Mouse (Mus musculus): Measurements from ENCODE around the gene Zfp385c.
"Not testable (repeated sequence)": the region's sequence is repeated elsewhere in the genome, so short reads cannot be mapped to it uniquely, and the experiment has no call there.

The Zfp385c gene

GRCm38 (mm10) chr11:100690389-100690788 lies 1.9 kb downstream of the Zfp385c start:
- DNase-seq (ENCODE audit: low read depth, low spot score): no peak

- no peak for DNase-seq (ENCODE audit: low read depth, low spot score)
Observed at GRCm38 (mm10) chr11:100688443-100688842, 3.8 kb downstream of the Zfp385c start.

GRCm38 (mm10) chr11:100687265-100687664 lies 5.0 kb downstream of the Zfp385c start:
- no peak for DNase-seq (ENCODE audit: low read depth, low spot score)

DNA sequence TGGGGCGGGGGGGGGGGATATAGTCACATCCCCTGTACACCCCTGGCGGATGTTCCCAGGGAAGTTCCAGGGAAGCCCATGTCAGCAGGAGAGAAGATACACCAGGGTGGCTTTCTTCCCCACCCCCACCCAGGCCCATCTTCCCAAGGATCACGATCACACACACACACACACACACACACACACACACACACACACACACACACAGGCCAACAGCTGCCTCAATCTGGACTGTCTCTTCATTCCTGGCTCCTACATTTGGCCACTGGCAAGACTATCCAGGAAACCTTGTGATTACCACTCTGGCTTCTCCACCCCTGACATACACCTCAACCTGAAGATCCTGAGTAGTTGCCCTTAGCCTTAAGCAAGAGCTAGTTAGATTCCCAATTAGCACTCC lies 6.9 kb downstream of the Zfp385c start:
- no peak for DNase-seq (ENCODE audit: low read depth, low spot score)

- no peak for DNase-seq (ENCODE audit: low read depth, low spot score)
Observed at GRCm38 (mm10) chr11:100684084-100684483, 8.2 kb downstream of the Zfp385c start.

DNA sequence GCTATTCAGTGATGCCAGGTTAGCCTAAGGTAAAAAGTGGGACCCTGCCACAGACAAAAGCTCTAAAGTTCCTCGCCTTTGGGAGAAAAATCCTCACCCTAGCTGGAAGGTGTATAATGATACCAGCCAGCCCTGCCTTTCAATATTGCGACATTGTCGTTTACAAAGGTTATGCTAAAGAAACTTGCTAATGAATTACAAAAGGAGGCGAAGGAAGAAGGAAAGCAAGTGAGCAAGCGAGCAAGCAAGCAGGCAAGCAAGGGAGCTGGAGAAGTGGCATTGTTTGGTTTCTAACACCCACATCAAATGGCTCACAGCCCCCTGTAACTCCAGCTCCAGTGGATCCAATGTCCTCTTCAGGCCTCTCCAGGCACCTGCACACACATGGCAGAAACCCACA lies 9.7 kb downstream of the Zfp385c start:
- no peak for DNase-seq (ENCODE audit: low read depth, low spot score)

GRCm38 (mm10) chr11:100681826-100682225 lies 10.4 kb downstream of the Zfp385c start:
- no peak for DNase-seq (ENCODE audit: low read depth, low spot score)

- no peak for DNase-seq (ENCODE audit: low read depth, low spot score)
Observed at GRCm38 (mm10) chr11:100677810-100678209, 14.4 kb downstream of the Zfp385c start.

DNA sequence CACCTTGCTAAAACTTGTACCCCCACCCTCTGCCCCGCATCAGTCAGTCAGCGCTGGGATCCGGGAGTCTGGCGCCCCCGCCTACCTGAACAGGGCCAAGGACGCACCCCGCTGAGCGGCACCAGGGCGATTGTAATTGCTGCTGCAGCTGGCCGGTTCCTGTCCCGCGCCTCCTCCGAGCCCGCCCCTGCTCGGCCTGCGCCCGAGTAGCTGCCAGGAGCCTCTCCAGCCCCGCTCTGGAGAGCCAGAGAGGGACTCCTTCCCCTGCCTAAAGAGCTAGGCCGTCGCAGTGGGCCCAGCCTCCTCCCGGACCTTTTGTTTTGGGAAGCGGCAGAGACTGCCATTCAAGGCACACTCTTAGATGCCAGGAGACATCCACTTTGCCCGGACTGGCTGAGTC lies 19.1 kb downstream of the Zfp385c start:
- no peak for DNase-seq (ENCODE audit: low read depth, low spot score)

GRCm38 (mm10) chr11:100671956-100672355 lies 20.3 kb downstream of the Zfp385c start:
- DNase-seq (ENCODE audit: low read depth, low spot score): no peak

GRCm38 (mm10) chr11:100671049-100671448 lies 21.2 kb downstream of the Zfp385c start:
- no peak for DNase-seq (ENCODE audit: low read depth, low spot score)

GRCm38 (mm10) chr11:100659806-100660205 lies 32.4 kb downstream of the Zfp385c start:
- no peak for DNase-seq (ENCODE audit: low read depth, low spot score)

- DNase-seq (ENCODE audit: low read depth, low spot score): no peak
Observed at GRCm38 (mm10) chr11:100656458-100656857, 35.8 kb downstream of the Zfp385c start.

DNA sequence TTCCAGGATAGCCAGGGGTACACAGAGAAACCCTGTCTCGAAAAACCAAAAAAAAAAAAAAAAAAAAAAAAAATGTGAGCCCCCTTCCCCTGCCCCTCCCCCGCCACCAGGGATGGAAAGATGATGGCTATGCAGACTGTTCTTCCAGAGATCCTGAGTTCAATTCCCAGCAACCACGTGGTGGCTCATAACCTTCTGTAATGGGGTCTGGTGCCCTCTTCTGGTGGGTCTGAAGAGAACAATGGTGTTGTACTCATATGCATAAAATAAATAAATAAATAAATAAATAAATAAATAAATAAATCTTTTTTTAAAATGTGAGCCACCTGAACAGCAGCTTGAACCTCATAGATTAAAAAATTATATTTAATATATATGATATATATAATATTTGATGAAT lies 36.7 kb downstream of the Zfp385c start:
- not testable (repeated sequence) for DNase-seq (ENCODE audit: low read depth, low spot score)

GRCm38 (mm10) chr11:100651748-100652147 lies 40.5 kb downstream of the Zfp385c start:
- DNase-seq (ENCODE audit: low read depth, low spot score): no peak

GRCm38 (mm10) chr11:100651205-100651604 lies 41.0 kb downstream of the Zfp385c start:
- DNase-seq (ENCODE audit: low read depth, low spot score): no peak

- no peak for DNase-seq (ENCODE audit: low read depth, low spot score)
Observed at GRCm38 (mm10) chr11:100648405-100648804, 43.9 kb downstream of the Zfp385c start.

DNA sequence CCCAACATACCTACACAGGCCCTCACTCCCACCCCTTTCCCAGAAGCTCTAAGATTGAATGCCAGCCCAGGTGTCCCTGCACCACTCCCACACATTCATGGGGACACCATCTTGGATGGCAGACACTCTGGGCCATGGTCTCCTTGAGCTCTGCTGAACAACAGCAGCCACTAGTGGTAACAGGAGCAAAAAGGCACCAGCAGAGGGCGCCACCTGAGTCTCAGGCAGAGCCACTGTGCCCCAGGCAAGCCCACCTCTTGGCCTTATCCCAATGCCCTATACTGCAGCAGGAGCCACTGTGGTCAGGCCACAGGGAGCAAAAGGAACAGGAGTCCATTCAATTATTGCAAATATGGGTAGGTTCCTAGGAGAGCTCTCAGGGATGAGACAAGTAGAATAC lies 46.0 kb downstream of the Zfp385c start:
- DNase-seq (ENCODE audit: low read depth, low spot score): peak; percentile 56

- DNase-seq (ENCODE audit: low read depth, low spot score): no peak
Observed at GRCm38 (mm10) chr11:100643612-100644575, 48.4 kb downstream of the Zfp385c start.

DNA sequence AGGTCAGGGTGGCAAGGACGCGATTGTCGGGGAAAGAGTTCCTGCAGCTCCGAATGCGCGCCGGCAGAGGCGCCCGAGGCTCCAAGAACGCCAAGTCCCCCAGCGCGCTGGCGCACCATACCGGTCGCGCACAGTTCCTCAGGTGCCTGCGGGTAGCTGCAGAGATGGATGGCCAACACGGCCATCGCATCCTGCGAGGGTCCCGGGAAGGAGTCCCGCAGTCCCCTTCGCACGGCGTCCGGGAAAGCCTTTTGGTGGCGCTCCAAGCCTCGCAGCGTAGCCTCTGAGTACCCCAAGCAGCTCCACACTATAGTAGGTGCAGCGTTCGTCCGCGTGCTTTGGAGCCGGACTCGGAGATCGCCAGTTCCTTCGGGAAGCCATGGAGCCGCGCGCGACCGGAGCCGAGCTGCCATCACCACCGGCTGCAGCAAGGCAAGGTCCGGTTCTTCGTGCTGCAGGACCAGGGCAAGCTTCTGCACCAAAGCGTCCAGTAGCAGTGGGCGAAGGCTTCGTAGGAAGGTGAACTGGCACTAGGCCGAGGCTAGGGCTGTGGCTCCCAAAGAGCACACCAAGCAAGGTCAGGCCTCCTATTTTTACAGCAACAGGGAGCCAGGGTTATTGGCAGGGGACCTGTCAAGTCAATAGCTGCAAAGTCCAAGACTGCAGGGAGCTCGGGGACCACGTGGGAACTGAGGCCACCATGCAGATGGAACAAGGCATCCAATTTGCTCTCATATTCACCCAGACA lies 51.9 kb downstream of the Zfp385c start:
- DNase-seq (ENCODE audit: low read depth, low spot score): peak; percentile 62

GRCm38 (mm10) chr11:100634530-100634929 lies 57.7 kb downstream of the Zfp385c start:
- DNase-seq (ENCODE audit: low read depth, low spot score): no peak

DNA sequence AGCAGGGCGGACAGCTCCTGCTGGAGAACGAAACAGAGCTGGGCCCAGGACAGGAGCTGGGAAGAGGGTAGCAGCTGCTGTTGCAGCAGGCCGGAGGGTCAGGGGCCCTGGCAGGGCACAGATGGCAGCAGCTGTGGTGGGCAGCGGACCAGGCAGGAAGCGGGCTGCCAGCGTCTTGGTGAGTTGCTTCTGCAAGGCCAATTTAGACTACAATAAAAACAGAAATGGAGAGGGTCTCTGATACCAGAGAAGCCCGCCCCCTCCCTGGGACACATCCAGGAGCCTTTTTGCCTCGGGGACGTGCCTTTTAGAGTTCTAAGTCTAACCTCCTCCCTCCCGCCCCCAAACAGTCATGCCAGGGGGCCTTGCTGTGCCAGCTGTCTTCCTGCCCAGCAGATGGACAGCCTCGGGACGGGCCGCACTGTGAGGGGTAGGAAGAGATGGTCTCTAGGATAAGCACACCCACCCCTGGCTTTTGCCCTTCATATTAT lies 63.3 kb downstream of the Zfp385c start:
- no peak for DNase-seq (ENCODE audit: low read depth, low spot score)

Data from forelimb bud, embryonic 11.5 days (tissue).